Mouse (Mus musculus) neural tube, embryonic 15.5 days (tissue): ENCODE measurements at regions not wholly inside any gene's neighbourhood (a gene's known extent, or its start where the extent isn't known, plus 50 kb on each side); places are given as distances from the start of the nearest gene placed in this dataset.

ENCODE experiments used
- ATAC-seq: fragments of 200-750 bp; cut with Nextera tagmentation; 2 replicates; pipeline ENCODE4 v1.8.0; 2017; ENCODE audit warnings: mild to moderate bottlenecking, moderate TSS enrichment, moderate library complexity; ENCODE audit not compliant: low FRiP score
- H3K27ac ChIP-seq: fragments of 300-500 bp; sonication (generic); replicated peaks from 2 replicates; pipeline ENCODE4 v1.5.1; 2015; ENCODE audit warnings: mild to moderate bottlenecking, inconsistent platforms
- H3K27me3 ChIP-seq: fragments of 300-500 bp; sonication (generic); replicated peaks from 2 replicates; pipeline ENCODE4 v1.6.1; 2015; ENCODE audit warnings: inconsistent platforms
- H3K36me3 ChIP-seq: fragments of 300-500 bp; sonication (generic); 2 replicates; pipeline ENCODE4 v1.6.1; 2015; ENCODE audit warnings: inconsistent platforms
- H3K4me1 ChIP-seq: fragments of 300-500 bp; sonication (generic); 2 replicates; pipeline ENCODE4 v1.6.1; 2015; ENCODE audit warnings: inconsistent platforms
- H3K4me2 ChIP-seq: fragments of 300-500 bp; sonication (generic); 2 replicates; pipeline ENCODE4 v1.6.1; 2015; ENCODE audit warnings: inconsistent platforms, mild to moderate bottlenecking, moderate library complexity
- H3K4me3 ChIP-seq: fragments of 300-500 bp; sonication (generic); replicated peaks from 2 replicates; pipeline ENCODE4 v1.5.1; 2015; ENCODE audit warnings: mild to moderate bottlenecking, inconsistent platforms
- H3K9ac ChIP-seq: fragments of 300-500 bp; sonication (generic); replicated peaks from 2 replicates; pipeline ENCODE4 v1.6.1; 2015; ENCODE audit warnings: mild to moderate bottlenecking, inconsistent platforms
- H3K9me3 ChIP-seq: fragments of 300-500 bp; sonication (generic); replicated peaks from 2 replicates; pipeline ENCODE4 v1.6.1; 2016; ENCODE audit warnings: inconsistent platforms
- WGBS: fragments of 180-500 bp; shearing (Covaris S2); methylation state at CpG from one replicate; pipeline ENCODE4 v1.1.7; 2015; ENCODE audit warnings: mixed read lengths; 5-methylcytosine and 5-hydroxymethylcytosine counted together

- Histone ChIP-seq H3K4me1 (0 out of 2 replicates have a peak, but pooled peaks cover 3% of the 10 kb centered on the region), H3K27me3 (no peaks in the 10 kb centered on the region), H3K36me3 (no peaks in the 10 kb centered on the region), H3K27ac (no peak overlapping the region), H3K4me3 (no peak overlapping the region), H3K9ac (no peak overlapping the region), H3K9me3 (no peaks in the 10 kb centered on the region), H3K4me2 (peak overlapping the region; percentile 36)
- no peak for ATAC-seq
- 33% methylated on average over 13 of the region's 13 CpGs for WGBS
These were observed 127.1 kb upstream of the Atp11c start for GRCm38 (mm10) chrX:60719428-60720151.

GRCm38 (mm10) chrX:60718794-60719193, 126.3 kb upstream of the Atp11c start:
- peak overlapping the region; percentile 16; the same call in 1 of the 2 replicates for H3K4me3 ChIP-seq
- ATAC-seq: no peak

GRCm38 (mm10) chrX:60718156-60718769, 125.8 kb upstream of the Atp11c start:
- no peak; the same call in 1 of the 2 replicates for ATAC-seq
- H3K9me3 ChIP-seq: no peaks in the 10 kb centered on the region
- 0 out of 2 replicates have a peak, but pooled peaks cover 3% of the 10 kb centered on the region for H3K4me1 ChIP-seq
- H3K4me3 ChIP-seq: peak overlapping the region; percentile 16
- WGBS: 20% methylated on average over 11 of the region's 11 CpGs
- no peak overlapping the region for H3K27ac ChIP-seq
- H3K9ac ChIP-seq: no peak overlapping the region; the same call in 1 of the 2 replicates
- no peaks in the 10 kb centered on the region for H3K36me3 ChIP-seq
- peak overlapping the region; percentile 47 for H3K4me2 ChIP-seq
- no peaks in the 10 kb centered on the region for H3K27me3 ChIP-seq

More at GRCm38 (mm10) chrX:60718794-60719193, 126.3 kb upstream of the Atp11c start:
- Histone ChIP-seq H3K9ac (no peak overlapping the region; the same call in 1 of the 2 replicates), H3K9me3 (no peaks in the 10 kb centered on the region), H3K27ac (no peak overlapping the region), H3K27me3 (no peaks in the 10 kb centered on the region), H3K4me1 (0 out of 2 replicates have a peak, but pooled peaks cover 3% of the 10 kb centered on the region), H3K36me3 (no peaks in the 10 kb centered on the region), H3K4me2 (peak overlapping the region; percentile 47)
- 36% methylated on average over 6 of the region's 6 CpGs for WGBS

GRCm38 (mm10) chrX:60681036-60681706, 88.7 kb upstream of the Atp11c start:
- no peak overlapping the region for H3K9ac ChIP-seq
- no peak for ATAC-seq
- no peaks in the 10 kb centered on the region for H3K27me3 ChIP-seq
- no peak overlapping the region for H3K27ac ChIP-seq
- H3K4me1 ChIP-seq: no peaks in the 10 kb centered on the region
- H3K4me3 ChIP-seq: no peak overlapping the region
- no peaks in the 10 kb centered on the region for H3K9me3 ChIP-seq
- WGBS: 64% methylated on average over 7 of the region's 7 CpGs
- H3K36me3 ChIP-seq: no peaks in the 10 kb centered on the region
- H3K4me2 ChIP-seq: no peak overlapping the region

- H3K4me1 ChIP-seq: no peaks in the 10 kb centered on the region
- no peaks in the 10 kb centered on the region for H3K36me3 ChIP-seq
- ATAC-seq: no peak
- H3K27ac ChIP-seq: no peak overlapping the region
- H3K4me3 ChIP-seq: no peak overlapping the region
- no peaks in the 10 kb centered on the region for H3K27me3 ChIP-seq
- 58% methylated on average over 10 of the region's 10 CpGs for WGBS
- H3K4me2 ChIP-seq: no peak overlapping the region
- H3K9me3 ChIP-seq: no peaks in the 10 kb centered on the region
- H3K9ac ChIP-seq: no peak overlapping the region
These were observed 52.3 kb upstream of the Atp11c start for GRCm38 (mm10) chrX:60644726-60645318.
